Mouse (Mus musculus) lung, adult 2 months (tissue): Measurements from ENCODE around the gene Olfr807.

Experiments used
- CTCF ChIP-seq: fragments of 200-500 bp; IDR thresholded peaks from 2 replicates; pipeline ENCODE4 v1.5.1; 2011; ENCODE audit warnings: mild to moderate bottlenecking, low read length, control low read depth; ENCODE audit not compliant: insufficient read depth
- POLR2A ChIP-seq: fragments of 200-500 bp; IDR thresholded peaks from 2 replicates; pipeline ENCODE4 v1.6.1; 2011; ENCODE audit warnings: low read depth, mild to moderate bottlenecking, control low read depth, low read length, borderline replicate concordance; ENCODE audit errors: extremely low read depth

- TF ChIP-seq CTCF = no peak
- no peak for TF ChIP-seq POLR2A
These were observed 15.8 kb downstream of the Olfr807 start, which contains the start of gene Olfr806 for GRCm38 (mm10) chr10:129741821-129742220.
